Mouse (Mus musculus): ENCODE measurements around the gene Amelx. TPM values are rescaled to one million over a fixed set of nuclear protein-coding genes. Genes with fewer than 3 reads are reported as not detected.

The Amelx gene
- polyA plus RNA-seq (2017; shearing (Covaris generic)) = not detected

- ATAC-seq = no peak
These were observed at the start of gene Amelx for GRCm38 (mm10) chrX:169187100-169187499. Amelx (minus strand) TSS chrX:169187200.

GRCm38 (mm10) chrX:169222357-169223062 lies 35.5 kb upstream of the Amelx start:
- no peak for ATAC-seq

GRCm38 (mm10) chrX:169220064-169220463 lies 33.1 kb upstream of the Amelx start:
- no peak for ATAC-seq

- ATAC-seq = no peak
These were observed 23.0 kb upstream of the Amelx start for GRCm38 (mm10) chrX:169210019-169210418.

- no peak for ATAC-seq
These were observed 8.4 kb downstream of the Amelx start for GRCm38 (mm10) chrX:169178634-169179033.

GRCm38 (mm10) chrX:169173796-169174195 lies 13.2 kb downstream of the Amelx start:
- no peak for ATAC-seq

GRCm38 (mm10) chrX:169170981-169171380 lies 16.0 kb downstream of the Amelx start:
- ATAC-seq = no peak

GRCm38 (mm10) chrX:169158385-169158784 lies 28.6 kb downstream of the Amelx start:
- ATAC-seq = no peak

GRCm38 (mm10) chrX:169153805-169154204 lies 33.2 kb downstream of the Amelx start:
- ATAC-seq = no peak

- ATAC-seq = no peak
These were observed 46.5 kb downstream of the Amelx start for GRCm38 (mm10) chrX:169140467-169140866.

- ATAC-seq = no peak
These were observed 47.2 kb downstream of the Amelx start for GRCm38 (mm10) chrX:169139758-169140157.

Other genes starting within 250 kb of the Amelx start
- gene Hccs, start 133.2 kb upstream of the Amelx start, polyA plus RNA-seq (2017; shearing (Covaris generic)) = 10 to 100 TPM in 1 of 3 experiments, 1 to 10 TPM in 2; 7.5 to 16.1 (median 8.4) TPM

All from inflammation-experienced regulatory T-cells, adult 6 months (primary cell).